Mouse (Mus musculus) activated CD4-positive, CD25-positive, alpha-beta regulatory T cell, adult 4 months (primary cell): ENCODE data around the gene Mef2d. TPM values are rescaled to one million over a fixed set of nuclear protein-coding genes. Genes with fewer than 3 reads are reported as not detected.

ENCODE experiments used
- ATAC-seq: one replicate; pipeline ENCODE4 v1.8.0; 2017
- polyA plus RNA-seq, 2 experiments: library from polyadenylated mRNA; unstranded; fragments of 100-300 nt; shearing (Covaris generic); gene quantifications; one replicate each; pipeline ENCODE4 v1.2.1; 2017

Gene Mef2d
- polyA plus RNA-seq, 2 experiments from 2014 or later = 24.3 to 24.5 TPM

DNA sequence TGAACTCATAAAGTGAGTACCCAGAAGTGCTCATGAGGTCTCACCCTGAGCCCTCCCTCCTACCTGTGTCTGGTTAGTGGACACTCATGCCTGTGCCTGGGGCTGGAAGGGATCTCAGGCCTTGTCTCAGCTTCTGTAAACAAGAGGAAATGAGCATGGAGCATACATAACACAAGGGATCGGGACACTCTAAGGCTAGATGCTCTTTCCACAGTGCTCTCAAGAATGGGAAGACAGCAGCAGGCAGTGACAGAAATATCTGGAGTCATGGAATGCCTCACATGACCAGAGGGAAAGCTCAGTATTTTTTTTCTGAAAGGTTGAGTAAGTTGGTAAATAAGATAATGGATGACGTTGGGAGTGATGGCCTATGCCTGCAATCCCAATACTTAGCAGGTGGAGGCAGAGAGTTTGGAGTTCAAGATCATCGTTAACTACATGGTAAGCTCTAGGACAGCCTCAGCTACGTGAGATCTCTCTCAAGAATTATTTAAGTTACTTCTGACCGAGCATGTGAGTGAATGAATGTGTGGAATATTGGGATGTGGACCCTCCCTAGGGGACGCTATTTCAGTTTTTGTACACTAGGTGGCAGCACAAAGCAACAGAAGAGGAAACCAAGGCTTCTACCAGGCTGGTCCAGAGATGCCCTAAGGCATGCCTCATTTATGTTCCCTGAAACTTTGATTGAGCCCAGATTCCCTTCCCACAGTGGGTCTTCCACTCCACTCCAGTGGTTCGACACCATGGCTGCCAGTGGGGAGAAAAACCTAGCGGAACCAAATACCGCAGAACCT, 49.8 kb downstream of the Mef2d start:
- peak; percentile 43 for ATAC-seq

DNA sequence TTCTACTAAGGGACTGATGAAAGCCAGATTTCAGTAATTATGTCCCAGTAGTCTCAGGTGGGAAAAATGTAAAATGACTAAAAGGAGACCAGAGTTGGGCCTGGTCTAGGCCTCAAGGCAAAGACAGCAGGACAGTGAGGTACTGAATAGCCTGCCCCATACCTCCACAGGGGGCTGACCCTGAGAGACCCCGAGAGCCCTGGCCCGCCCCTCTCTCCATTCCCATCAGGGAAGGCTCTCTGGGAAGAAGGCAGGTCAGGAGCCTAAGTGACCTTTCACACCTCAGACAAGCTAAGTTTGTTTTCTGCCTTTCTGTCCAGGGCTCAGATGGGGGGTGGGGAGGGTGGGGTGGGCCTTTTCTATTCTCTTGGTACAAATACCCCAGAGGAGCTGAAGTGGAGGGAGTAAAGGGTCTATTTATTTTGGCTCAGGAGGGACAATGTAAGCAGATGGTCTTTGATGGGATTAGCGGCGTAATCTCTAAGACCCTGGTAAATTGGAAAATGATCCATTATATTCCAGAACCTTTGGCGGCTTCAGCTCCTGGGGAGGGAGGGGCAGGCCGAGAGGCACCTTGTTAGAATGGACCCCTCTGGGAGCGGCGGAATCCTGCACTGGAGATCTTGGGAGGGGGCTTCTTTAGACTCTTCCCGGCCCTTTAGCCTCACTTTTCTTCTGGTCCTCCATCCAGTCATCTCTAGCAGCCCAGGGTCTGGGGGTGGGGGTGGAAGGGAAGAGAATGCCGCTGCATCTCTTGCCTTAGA, 55.8 kb downstream of the Mef2d start:
- ATAC-seq = no peak

DNA sequence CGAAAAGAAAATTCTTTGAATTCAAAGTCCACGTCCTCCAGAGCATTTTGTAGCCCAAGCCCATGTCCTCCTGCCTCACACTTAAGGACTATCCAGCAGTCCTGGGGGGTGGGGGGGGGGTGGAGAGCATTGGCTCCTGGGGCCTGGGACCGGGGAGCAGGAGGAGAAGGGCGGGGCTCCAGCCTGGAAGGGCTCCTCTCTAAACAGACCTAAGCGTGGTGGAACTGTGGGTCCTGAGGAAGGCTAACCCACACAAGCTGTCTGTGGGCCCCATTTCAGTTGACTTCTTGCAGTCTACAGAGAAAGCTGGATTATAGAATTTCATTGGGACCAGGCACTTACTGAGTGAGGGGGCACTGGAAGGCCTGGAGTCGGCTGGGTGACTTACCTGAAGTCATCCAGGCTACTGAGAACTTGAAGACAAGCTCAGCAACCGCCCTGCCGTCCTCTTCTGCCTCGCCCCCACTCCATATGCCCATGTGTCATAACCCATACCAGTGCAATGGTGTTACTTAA, 56.4 kb downstream of the Mef2d start:
- no peak for ATAC-seq

DNA sequence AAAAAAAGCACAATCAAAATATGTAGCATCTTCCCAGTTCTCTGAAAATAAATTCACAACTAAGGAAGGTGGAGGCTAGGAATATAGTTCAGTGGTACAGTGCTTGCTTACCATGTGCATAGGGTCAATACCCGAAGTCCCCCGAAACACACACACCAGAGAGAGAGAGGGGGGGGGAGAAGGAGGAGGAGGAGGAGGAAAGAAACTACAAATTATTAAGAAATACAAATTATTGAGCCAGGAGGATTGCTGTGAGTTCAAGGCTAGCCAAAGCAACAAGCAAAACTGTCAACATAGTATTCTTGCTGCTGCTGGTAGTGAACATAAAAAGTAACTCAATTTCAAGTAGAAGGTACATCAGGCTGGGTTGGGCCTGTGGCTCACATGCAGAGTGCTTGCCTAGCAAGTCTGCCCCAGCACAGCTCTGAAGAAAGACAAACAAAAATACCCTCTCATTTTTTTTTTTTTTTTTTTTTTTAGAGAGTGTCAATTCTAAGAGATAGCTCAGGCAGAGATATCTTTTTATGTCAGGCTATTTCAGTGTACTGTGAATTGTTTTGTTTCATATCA, 57.5 kb downstream of the Mef2d start:
- no peak for ATAC-seq

DNA sequence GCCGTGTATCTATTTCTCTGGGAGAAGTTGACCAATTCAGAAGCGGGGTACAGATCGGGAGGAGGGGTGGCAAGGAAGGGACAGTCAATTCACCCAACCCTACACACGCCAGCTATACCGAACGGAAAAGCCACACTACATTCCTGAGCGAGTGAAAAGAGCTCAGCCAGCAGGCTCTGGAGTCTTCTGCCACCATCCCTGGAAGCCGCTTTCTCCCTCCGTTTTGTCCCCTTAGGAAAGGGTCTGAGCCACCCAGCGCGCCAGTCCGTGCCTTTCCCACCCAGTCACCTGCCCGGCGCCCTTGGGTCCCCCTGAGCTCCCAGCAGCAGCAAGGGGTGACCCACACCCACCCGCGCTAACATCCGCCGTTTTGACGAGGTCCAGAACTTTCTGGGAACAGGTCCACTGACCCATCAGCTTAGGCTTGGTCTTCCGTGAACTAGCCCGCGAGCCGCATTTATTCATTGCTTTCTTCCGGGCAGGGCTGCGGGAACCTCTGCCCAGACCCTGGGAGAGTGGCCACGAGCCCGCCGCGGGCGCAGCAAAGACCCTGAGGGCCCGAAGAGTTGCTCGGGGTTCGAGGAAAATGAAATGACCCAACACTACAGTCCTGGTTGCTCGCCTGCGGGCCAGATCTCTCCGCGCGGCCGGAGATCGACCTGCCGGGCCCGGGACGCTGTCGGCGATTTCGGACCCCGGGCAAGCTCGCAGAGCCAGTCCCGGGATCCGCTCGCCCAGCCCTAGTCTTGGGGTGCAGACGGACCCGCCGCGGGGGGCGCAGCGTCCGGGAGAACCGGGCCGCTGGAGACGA, 58.2 kb downstream of the Mef2d start:
- ATAC-seq = no peak

DNA sequence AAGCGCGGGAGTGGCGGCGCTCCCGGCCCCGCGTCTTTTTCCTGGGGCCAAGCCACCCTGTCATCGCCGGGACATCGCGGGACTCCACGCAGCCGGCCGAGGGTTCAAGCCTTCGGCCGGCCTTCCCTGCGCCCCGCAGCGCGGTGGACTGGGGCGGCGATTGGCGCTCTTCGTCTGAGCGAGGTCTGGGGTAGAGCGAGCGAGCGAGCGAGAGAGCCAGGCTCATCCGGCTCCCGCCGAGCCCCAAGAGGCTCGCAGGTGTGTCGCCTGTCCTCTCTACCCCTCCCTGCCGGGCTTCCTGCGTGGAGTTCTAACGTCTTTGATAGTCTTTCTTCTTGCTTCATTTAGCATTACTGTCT, 58.8 kb downstream of the Mef2d start:
- no peak for ATAC-seq

DNA sequence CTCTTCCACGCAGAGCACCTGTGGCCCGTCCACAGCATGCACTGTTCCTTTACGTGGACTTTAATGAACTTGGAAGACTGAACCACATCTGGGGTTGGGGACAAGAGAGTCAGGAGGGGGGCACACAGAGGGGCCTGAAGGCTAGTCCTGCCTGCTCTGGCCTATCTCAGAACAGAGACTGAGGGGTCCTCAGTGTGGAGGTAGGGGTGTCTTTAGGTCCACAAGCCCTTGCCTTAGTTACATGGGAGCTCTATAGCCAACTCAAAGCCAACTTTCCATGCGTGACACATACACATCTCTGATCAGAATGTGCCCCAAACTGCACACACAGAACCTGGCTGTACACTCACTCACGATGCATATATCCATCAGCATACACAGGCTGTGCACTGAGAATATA, 59.5 kb downstream of the Mef2d start:
- no peak for ATAC-seq

DNA sequence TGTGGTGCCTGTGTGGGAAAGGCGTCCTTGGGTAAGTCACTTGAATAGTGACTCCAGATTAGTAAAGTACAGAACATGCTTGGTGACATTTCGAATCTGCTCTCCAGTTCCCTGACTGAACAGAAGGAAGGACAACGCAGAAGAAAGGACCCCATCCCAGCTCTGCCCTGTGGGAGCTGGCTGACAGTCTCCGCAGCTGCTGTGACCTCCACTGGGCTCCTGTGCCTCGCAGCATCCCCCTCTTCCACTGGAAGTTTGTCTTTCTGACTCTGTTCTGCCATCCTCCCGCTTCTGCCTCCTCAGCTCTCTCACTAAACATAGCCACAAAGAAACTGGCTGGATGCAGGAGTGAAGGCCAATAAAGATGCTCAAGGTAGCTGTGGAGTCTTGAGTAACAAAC, 60.8 kb downstream of the Mef2d start:
- no peak for ATAC-seq

DNA sequence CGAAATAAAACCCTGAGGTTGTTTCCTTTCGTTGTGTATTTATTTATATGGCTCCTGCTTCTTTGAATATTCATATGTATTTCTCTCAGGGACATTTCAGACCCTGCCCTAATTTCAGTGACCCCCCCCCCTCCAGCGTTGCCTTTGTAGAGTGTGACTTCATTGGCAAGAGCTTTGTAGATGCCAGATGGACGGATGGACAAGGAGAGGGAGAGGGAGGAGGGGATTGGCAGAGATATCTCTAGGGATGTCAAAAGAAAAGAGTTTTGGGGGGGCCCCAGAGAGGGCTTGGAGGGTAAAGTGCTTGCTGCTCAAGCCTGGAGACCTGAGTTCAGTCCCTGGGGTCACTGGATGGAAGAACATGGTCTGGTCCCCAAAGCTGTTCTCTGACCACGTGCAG, 61.3 kb downstream of the Mef2d start:
- no peak for ATAC-seq

DNA sequence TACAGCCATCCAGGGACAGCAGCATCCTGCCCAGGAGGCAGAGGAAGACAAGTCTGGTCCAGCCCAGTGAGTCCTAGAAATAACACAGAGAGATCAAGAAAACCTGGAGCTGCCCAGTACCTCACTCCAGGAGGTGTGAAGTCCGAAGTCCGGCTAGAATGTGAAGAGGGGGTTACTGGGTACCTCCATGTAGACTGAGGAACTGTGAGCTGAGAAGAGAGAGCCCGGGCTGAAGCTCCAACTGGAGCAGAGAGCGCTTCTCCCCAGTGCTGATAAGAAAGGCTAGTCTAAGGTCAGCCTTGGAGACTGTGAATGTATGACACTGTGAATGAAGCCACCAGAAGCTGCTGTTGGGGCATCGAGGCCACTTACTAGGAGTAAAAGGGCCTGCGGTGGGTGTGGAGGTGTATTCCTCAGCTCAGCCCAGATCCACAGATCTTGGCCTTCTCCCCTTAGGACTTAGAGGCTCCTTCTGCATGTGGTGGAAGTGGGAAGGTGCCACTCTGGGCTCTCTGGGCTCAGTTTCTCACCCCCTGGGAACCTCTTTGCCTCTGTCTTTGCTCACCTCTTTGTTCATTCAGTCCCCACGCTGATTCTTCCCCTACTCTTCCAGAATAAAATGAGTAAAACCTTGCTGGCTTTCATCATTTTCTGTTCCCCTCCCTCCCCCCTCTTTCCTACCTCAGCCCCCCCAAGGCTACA, 62.0 kb downstream of the Mef2d start:
- no peak for ATAC-seq

DNA sequence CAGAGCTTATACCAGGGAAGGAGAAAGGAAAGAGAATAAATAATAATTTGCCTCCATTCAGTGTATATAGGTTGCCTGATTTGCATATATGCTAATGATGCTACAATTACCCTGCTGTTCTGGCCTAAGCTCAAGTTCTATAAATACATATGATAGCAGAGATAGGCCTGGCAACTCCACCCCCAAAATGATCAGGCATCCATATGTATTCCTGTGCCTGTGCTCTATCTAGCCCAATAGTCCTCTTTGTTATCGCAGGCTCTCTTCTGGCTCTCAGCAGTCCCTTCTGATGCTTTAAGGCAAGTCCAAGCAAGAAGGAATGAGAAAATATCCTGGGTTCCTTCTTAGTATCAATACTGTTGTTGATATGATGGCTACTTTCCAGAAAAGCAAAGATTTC, 62.6 kb downstream of the Mef2d start:
- ATAC-seq = no peak

DNA sequence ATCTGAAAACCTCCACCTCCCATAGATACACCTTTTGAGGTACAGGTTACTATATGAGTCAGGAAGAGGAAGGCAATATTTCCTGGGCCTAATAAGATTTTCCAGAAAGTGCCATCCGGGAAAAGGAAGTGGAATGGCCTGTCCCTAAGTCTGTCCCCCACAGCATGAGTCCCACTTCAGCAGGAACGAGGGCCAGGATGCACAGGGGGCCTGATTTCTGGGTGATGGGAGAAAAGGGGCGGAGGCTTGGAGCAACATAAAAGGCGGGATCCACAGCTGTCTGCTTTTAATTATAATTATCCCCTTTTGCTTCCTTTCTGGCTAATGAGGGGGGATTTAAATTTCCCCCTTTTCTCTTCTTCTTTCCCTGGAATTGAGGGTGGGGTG, 63.0 kb downstream of the Mef2d start:
- ATAC-seq = no peak

DNA sequence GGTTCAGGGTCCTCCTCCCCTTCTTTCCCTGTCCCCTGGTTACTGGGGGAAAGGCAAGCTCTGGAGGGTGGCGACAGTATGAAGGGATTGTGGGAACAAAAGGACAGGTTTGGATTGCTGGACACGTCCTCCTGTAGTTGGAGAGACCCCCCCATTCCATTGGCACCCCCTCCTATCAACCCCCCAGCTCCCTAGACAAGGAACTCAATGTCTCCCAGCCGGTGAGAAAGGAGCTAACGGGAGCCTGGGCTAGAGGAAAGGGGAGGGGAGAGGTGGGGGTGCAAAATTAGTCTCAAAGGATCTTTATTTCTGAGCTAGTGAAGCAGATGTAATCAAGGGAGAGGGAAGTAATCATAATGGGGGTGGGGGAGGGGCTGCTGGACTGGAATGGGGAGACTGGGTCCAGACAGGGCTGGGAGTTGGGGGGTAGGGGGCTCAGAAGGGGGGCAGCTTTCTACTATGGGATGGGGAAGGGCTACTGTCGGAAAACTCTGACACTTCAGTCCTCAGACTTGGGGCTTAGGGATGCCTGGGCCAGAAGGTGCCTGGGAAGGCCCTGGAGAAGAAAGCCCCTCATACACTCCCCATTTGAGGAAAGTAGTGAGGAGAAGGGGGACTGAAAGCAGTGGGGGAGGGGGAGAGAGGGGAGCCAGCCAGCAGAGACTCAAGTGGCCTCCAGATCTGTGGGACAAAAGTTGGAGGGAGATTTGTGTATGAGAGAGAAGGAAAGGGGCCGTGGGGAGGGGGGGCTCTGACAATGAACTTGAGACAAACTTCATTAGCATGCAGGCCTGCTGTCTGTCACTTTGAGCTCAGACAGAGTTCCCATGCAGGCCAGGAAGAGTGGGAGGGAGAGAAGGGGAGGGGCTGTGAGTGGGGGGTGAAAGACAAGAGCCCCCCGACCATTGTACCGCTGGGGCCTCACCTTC, 63.7 kb downstream of the Mef2d start:
- no peak for ATAC-seq

DNA sequence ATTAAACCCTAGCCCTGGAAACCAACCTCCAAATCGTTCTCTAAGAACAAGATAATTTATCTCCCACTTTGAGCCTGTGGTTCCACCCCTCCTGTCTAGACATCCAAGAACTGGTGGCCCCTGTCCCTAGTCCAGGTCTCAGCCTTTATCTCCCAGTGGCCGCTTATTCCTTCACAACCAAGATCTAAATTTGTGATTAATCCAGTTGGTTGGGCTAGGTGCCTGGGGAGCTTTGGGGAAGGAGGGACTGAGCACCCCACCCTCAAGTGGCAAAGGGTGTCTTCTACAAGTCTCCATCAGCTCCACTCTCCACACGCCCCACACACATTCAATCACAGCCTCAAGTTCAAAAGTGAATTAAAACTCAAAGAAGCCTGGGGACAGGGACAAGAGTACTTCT, 64.3 kb downstream of the Mef2d start:
- ATAC-seq = no peak

DNA sequence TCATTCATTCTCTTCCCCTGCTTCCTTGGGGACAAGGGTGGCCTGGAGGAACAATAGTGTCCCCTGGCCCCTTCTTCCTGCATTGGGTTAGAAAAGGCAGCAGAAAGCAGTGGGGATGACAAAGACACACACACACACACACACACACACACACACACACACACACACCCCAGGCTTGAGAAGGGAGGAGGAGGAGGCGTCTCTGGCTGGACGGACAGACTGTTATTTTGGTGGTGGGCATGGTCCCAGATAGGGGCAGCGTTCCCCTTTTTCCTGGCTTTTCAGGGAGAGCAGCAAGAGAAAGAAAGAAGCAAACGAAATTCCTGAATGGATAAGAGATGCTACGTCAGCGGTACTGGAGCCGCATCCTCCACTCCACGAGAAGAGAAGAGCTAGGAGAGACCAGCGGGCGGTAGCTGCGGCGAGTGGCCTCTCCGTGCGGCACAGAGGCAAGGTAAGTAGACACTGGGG, 64.8 kb downstream of the Mef2d start:
- ATAC-seq = no peak

DNA sequence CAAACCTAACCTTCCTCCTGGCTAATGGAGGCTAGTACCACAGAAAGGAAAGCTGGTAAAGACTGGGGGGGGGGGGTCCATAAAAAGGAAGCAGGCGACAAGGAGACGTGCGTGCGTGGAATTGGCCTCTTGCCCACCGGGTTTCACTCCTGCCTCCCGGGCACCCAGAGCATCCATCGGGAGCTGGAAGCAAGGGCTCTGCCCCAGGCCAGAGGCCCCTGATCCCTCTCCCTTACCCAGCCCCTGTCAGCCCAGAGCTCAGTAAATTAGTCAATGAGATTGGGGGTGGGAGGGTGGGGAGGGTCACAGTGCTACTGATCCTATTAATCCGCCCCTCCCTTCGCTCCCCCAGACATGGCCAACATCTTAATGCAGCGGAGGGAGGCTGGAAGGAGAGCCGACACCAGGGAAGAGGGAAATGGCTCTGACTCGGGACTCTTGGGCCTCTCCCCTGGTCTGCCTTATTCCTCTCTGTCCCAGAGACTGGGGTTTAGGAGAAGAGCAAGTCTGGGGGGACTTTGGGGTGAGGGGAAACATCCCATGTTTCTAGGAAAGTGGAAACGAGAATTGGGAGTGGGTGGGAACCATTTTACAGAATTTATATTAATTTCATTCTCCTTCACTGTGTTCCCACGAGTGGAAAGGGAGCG, 65.4 kb downstream of the Mef2d start:
- ATAC-seq = no peak

DNA sequence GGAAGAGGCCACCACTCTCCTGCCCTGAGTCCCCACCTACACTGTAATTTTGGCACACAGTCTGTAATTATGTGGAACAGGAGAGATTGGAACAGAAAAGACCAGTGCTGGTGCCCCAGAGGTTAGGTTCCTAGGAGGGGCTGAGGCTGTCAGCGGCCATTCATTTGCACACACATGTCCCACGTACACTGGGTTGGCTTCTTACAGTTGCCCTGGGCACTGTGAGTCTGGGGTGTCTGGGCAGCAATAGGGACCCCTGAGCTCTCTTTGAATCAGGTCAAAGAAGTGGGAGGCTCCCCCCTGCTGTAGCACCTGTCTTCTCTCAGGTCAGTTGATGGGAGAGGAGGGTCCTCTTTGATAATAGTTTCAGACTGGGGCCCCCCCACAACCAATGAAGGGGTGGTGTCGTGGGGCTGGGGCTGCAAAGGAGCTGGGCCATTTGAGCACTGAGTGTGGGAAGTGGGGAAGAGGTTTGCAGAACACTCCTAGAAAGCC, 66.1 kb downstream of the Mef2d start:
- no peak for ATAC-seq

DNA sequence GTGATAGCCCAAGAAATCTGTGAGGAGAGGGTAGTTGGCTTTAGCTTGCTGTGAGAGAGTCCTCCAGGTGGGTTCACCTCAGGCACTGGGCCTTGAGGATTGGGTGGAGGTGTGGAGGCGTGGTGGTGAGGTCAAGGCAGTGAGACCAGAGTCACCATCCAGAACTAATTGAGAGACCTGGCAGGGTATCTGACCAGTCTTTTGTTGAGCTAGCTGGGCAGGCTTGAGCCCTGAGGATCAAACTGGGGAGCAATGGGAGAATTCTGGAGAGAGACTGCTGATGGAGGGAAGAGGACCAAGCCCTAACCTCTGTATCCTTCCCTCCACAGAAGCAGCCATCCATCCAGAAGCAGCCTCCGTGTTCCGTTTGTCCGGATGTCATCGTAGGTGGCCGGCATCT, 67.1 kb downstream of the Mef2d start:
- ATAC-seq = no peak

DNA sequence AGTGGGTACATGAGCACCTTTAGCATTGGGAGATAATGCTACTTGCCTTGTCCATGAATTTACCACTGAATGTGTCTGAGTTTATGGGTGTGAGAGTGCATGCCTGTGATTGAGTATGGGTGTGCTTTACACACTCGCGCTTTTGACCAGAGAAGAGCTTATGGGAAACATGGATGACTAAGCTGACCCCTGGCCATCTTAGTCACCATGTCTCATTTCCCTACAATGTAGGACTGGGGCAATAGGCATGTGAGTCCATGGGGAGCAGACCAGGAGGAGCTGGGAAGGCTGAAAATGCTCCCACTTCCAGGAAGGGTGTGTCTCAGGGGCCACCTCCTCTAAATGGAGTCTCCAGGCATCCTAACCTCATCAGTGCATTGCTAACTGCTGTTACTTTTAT, 67.9 kb downstream of the Mef2d start:
- no peak for ATAC-seq

DNA sequence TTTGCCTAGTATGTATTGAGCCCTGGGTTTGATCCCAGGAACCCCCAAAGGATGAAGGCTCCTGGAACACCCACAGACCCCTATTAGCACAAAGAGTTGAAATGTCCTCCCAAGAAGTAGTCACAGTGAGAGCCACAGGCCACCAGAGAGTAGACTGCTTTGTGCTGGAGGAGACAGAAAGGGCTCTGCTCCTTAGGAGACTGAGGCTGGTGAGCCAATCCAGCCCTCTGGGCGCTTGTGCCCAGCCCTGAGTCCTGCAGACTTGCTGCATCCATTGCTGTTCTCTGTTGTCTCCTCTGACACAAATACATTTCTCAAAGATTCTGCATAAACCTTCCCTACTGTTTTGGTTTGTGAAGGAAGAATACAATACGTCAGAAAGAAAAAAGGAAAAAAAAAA, 68.7 kb downstream of the Mef2d start:
- no peak for ATAC-seq
